Mouse (Mus musculus) bone marrow, adult 2 months (tissue): ENCODE results near the gene Cfap161. TPM values are rescaled to one million over a fixed set of nuclear protein-coding genes. Genes with fewer than 3 reads are reported as not detected.

Experiments used
- H3K27ac ChIP-seq: fragments of 200-500 bp; 2 replicates; pipeline ENCODE4 v1.5.1; 2012; ENCODE audit warnings: low read depth, mild to moderate bottlenecking, control low read depth, inconsistent platforms, low read length; ENCODE audit not compliant: control insufficient read depth, poor library complexity, insufficient read depth
- H3K4me1 ChIP-seq: fragments of 200-500 bp; 2 replicates; pipeline ENCODE4 v1.6.1; 2011; ENCODE audit warnings: low read length; ENCODE audit not compliant: control insufficient read depth, insufficient read depth
- H3K4me3 ChIP-seq: fragments of 200-500 bp; replicated peaks from 2 replicates; pipeline ENCODE3; 2011; ENCODE audit warnings: mild to moderate bottlenecking, low read depth, low read length, control low read depth; ENCODE audit not compliant: control insufficient read depth
- CTCF ChIP-seq: fragments of 200-500 bp; IDR thresholded peaks from 2 replicates; pipeline ENCODE4 v1.5.1; 2011; ENCODE audit warnings: low read length, control low read depth; ENCODE audit not compliant: control insufficient read depth, insufficient read depth
- POLR2A ChIP-seq: fragments of 200-500 bp; IDR thresholded peaks from 2 replicates; pipeline ENCODE4 v1.6.1; 2011; ENCODE audit warnings: low read depth, mild to moderate bottlenecking, control low read depth, low read length, borderline replicate concordance; ENCODE audit not compliant: control insufficient read depth
- WGBS: fragments of 180-500 bp; shearing (Covaris S2); methylation state at CpG from one replicate; pipeline ENCODE4 v1.1.7; 2018; 5-methylcytosine and 5-hydroxymethylcytosine counted together
- polyA plus RNA-seq: library from polyadenylated mRNA; stranded (reverse); fragments of >200 nt; gene quantifications from 2 replicates; pipeline ENCODE4 v1.2.4, GENCODE M21; 2011; ENCODE audit warnings: low replicate concordance; ENCODE audit not compliant: missing spikeins, insufficient read depth, insufficient read length

Gene Cfap161
- polyA plus RNA-seq, 1 experiment = not detected

DNA sequence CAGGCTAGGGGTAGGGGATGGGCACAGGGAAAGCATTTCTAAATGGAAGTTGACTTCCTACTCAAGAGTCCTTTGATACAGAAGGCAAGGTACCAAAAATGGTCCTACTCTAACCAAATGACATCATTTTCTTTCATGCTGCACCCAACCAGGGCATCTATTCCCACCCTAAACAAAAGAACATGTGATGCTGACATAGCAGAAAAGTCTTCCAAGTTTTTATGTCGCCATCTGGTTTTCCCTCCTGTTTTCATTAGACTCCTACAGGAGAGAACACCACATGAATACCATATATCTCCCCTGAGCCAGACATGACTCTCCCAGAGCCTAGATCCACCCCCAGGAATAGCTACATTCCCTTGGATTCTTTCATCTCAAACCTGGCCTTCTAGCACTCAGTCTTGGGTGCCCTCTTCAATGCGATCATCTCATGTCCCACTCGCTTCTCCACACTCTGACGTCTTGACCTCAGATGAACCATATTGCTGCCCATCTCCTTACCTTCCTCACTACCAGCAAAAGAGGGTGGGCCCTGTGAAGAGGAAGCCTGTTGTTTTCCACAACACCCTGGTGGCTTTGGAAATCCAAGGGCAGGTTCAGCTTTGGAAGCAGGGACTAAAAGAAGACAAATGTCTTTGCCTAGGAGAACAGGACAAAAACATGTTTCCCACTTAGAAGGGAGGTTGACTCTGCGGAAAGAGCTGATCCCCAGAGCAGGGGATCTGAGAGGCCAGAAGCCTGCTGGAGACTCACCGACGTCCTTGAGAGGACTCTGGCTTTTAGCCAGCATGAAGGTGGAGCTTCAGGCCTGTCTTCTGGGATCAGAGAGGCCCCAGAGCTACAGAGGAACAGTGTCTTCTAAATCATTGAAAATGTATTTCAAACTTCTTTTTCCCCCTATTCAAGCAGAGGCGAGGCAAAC is 6.1 kb upstream of the Cfap161 start:
- no peak overlapping the region for H3K27ac ChIP-seq
- 77% methylated on average over 8 of the region's 8 CpGs for WGBS
- TF ChIP-seq POLR2A = no peak
- no peak for TF ChIP-seq CTCF
- H3K4me3 ChIP-seq = no peak overlapping the region
- no peaks in the 10 kb centered on the region; the same call in 1 of the 2 replicates for H3K4me1 ChIP-seq

DNA sequence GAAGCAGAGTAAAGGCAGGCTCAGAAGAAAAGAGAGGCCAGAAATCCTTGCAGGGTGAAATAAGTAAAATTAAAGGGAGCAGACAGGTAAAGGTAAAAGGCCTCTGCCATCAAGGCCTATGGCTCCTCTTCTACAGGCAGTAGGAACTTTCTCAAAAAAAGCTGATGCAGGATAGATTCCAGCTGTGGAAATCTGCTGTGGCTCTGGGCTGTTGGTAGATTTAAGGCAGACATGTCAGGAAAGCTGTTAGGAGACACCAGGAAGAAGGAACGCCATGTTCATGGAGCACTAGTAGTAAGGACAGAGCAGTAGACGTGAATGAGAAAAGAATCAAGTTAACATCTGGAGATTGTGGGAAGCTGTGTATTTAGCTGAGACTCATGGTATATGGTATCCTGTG is 5.4 kb upstream of the Cfap161 start:
- Histone ChIP-seq H3K27ac (no peak overlapping the region), H3K4me1 (no peaks in the 10 kb centered on the region; the same call in 1 of the 2 replicates), H3K4me3 (no peak overlapping the region)
- WGBS = 86% methylated on average over 2 of the region's 2 CpGs
- TF ChIP-seq POLR2A (no peak), CTCF (no peak)

DNA sequence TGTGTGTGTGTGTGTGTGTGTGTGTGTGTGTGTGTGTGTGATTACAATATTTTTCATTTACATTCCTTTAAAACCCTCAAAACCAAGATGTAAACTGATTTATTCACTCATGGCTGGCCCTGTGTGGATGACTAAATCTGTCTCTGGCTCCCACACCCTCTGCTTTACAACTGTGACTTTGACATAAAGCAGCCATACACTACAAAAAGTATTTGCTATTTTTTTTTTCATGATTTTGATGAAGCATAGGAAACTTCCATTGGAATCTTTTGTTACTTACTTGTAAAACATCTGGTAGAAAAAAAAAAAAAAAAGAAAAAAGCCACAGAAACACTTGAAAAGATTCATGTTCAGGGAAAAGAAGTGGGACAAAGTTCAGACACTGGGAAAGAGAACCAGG is 3.3 kb upstream of the Cfap161 start:
- Histone ChIP-seq H3K4me1 (no peaks in the 10 kb centered on the region; the same call in 1 of the 2 replicates), H3K27ac (no peak overlapping the region), H3K4me3 (no peak overlapping the region)
- no peak for TF ChIP-seq CTCF
- TF ChIP-seq POLR2A = no peak

DNA sequence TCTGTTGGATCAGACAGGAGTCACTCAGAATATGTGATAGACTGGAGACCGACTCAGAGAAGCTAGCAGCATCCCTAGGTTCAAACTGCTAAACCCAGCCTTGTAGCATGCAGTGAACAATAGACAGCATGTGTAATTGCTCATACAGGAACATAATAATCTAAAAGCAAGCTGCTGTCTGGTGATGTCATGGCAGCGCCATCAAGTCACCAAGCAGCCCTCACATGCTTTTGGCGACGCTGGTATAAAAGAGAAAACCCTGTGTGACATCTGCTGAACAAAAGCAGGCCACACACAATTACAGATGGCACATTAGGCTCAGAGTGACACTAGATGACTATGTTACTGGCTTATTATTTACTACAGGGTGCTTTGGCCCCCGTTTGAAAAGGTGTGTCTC is 1.5 kb upstream of the Cfap161 start:
- TF ChIP-seq CTCF (no peak), POLR2A (no peak)
- Histone ChIP-seq H3K4me1 (no peaks in the 10 kb centered on the region), H3K4me3 (no peak overlapping the region), H3K27ac (no peak overlapping the region)
- WGBS = 80% methylated on average over 5 of the region's 5 CpGs

DNA sequence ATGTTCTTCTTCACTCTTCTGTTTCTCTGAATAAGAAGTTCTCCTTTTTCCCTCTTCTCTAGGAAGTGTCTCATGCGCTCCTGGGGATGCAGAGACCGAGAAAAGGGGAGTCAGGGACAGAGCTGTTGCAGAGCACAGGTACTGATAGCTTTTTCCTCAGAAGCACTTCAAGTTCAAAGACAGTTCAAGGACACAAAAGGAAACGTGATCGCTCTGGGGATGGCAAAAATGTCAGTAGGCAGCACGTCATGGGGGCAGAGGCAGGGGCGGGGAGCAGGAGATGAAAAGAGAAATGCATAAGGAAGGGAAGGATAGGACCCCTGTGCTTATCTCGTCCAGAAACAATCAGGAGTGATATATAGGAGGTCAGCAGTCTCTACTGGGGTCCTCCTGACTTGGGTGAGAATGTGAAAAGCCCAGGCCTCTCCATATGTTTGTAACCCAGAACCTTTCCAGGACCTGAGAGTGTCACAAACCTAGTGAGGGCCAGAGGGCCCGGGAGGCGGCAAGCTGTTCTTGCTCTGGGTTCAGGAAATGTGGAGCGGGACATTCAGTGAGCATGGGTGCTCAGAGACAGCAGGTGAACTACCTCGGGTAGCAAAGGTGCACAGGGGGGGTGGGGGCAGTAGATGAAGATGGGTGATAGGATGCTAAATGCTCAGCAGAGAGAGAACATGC is 535 bp downstream of the Cfap161 start:
- 50% methylated on average over 11 of the region's 11 CpGs for WGBS
- H3K27ac ChIP-seq = no peak overlapping the region
- TF ChIP-seq CTCF (no peak), POLR2A (no peak)
- H3K4me1 ChIP-seq = no peaks in the 10 kb centered on the region
- H3K4me3 ChIP-seq = no peak overlapping the region

DNA sequence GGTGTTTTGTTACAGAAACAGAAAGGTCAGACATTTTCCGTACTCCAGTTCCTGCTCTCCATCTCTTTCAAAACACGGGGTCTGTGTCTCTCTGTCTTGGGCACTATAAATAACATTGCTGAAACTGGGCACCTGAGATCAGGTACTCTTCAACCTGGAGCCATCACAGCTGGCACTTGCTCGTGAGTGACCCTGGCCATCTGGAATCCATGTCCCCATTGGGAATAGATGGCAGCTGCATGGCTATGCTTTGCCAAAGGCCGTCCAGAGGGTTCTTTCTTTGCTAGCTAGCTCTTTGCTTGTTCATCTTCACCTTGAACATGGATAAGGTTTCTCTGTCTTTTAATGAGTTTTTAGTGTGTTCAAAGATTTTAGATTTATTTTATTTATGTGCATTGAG is 13.8 kb downstream of the Cfap161 start:
- no peak for TF ChIP-seq CTCF
- TF ChIP-seq POLR2A = no peak
- Histone ChIP-seq H3K4me3 (no peak overlapping the region), H3K4me1 (no peaks in the 10 kb centered on the region), H3K27ac (no peak overlapping the region)
- WGBS = 77% methylated on average over 4 of the region's 4 CpGs

DNA sequence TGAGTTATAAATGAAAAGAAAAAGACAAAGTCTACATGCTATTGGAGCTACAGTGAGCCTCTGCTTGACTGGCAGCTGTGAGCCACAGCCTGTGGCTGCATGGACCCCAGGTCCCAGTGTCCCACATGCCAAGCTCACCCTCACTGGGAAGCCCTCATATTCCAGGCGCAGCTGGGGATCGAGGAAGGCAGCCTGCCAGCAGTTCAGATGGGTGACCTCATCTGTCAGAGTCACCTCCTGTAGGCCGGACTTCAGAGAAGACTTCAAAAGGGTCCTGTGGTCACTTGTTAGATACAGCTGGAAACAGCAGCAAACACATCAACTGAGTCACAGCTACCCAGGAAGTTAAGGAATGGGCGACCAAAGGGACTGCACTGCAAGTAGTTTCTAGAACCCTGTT is 14.7 kb downstream of the Cfap161 start:
- 82% methylated on average over 4 of the region's 4 CpGs for WGBS
- H3K4me1 ChIP-seq = no peaks in the 10 kb centered on the region
- TF ChIP-seq CTCF = no peak
- TF ChIP-seq POLR2A = no peak
- H3K27ac ChIP-seq = no peak overlapping the region
- H3K4me3 ChIP-seq = no peak overlapping the region

DNA sequence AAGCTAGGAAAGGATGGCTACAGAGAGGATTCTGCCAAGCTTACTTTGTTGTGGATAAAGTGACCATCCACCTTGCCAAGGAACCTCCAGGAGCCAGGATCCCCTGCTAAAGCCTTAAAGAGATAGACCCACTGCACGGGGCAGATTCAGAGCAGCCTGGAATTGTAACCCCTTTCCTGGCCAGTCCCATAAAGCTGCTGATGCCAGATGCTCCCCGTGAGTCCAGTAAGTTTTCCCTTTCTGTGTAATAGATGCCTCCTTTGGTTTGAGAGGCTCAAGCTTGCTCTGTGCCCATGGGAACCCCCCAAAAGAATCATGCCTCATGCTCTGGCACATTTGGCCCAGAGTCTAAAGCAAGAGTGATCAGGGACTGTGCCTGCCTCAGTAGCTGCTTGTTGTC is 15.7 kb downstream of the Cfap161 start:
- TF ChIP-seq POLR2A = no peak
- TF ChIP-seq CTCF = no peak
- Histone ChIP-seq H3K27ac (no peak overlapping the region), H3K4me1 (no peaks in the 10 kb centered on the region), H3K4me3 (no peak overlapping the region)
- 72% methylated on average over 2 of the region's 2 CpGs for WGBS

DNA sequence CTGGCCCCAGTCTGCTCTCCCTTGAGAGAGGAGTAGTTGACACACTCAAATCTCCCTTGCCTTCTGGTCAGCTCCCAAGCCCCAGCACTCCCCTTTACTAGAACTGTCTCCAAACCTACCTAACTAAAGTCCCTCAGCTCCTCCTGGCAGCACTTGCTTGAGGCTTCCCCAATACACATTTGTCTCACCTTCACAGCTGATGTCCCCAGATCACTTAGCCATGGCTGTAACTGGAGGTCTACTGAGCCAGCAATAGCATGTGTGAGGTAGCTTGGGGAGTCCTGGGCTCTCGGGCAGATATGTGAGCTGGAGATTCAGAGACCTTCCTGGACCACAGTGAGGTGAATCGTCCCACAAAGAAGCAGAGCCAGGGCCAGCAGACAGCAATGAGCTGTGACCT is 16.2 kb downstream of the Cfap161 start:
- no peaks in the 10 kb centered on the region for H3K4me1 ChIP-seq
- 52% methylated on average over 2 of the region's 2 CpGs for WGBS
- TF ChIP-seq CTCF = no peak
- TF ChIP-seq POLR2A = no peak
- H3K27ac ChIP-seq = no peak overlapping the region
- H3K4me3 ChIP-seq = no peak overlapping the region
